Mouse (Mus musculus): ENCODE results near the gene Edem1.

GRCm38 (mm10) chr6:108805194-108805593, 23.2 kb upstream of the Edem1 start:
- TF ChIP-seq CTCF (conservative IDR thresholded peaks at IDR 0.05 in 1 of 2, IDR thresholded peaks at IDR 0.05 in 1 of 2; ENCODE audit: low read depth in 2 of 2, low read length in 2 of 2), result no peak
- TF ChIP-seq ZMIZ1 (IDR thresholded peaks at IDR 0.05; ENCODE audit: low read depth, low read length), result no peak
- TF ChIP-seq MAX (IDR thresholded peaks at IDR 0.05; ENCODE audit: low read length), result no peak
- no peak for TF ChIP-seq SMC3 (IDR thresholded peaks at IDR 0.05; ENCODE audit: low read depth, low read length)
- no peak for TF ChIP-seq SIN3A (IDR thresholded peaks at IDR 0.05; ENCODE audit: low read length)
- TF ChIP-seq ELF1 (IDR thresholded peaks at IDR 0.05; ENCODE audit: low read depth, low read length), result no peak
- no peak for TF ChIP-seq JUND (conservative IDR thresholded peaks at IDR 0.05; ENCODE audit: low read depth, low read length)
- no peak for TF ChIP-seq RCOR1 (conservative IDR thresholded peaks at IDR 0.05; ENCODE audit: low read depth, low read length)
- TF ChIP-seq EP300 (IDR thresholded peaks at IDR 0.05; ENCODE audit: low read length), result no peak
- TF ChIP-seq USF1 (IDR thresholded peaks at IDR 0.05; ENCODE audit: low read depth, low read length), result no peak
- TF ChIP-seq CHD2 (IDR thresholded peaks at IDR 0.05; ENCODE audit: low read length), result no peak
- no peak for TF ChIP-seq CHD1 (IDR thresholded peaks at IDR 0.05; ENCODE audit: low read depth, low read length)
